Mouse (Mus musculus) spleen, adult 12 weeks (tissue): ENCODE measurements around the gene Timm13.

Source experiments
- DNase-seq: peaks from one replicate; pipeline ENCODE4 v3.0.0; 2022; ENCODE audit warnings: low spot score

The Timm13 gene

GRCm38 (mm10) chr10:80932700-80933420 is 32.1 kb upstream of the Timm13 start:
- no peak for DNase-seq

GRCm38 (mm10) chr10:80932206-80932605 is 31.4 kb upstream of the Timm13 start:
- DNase-seq = no peak

- no peak for DNase-seq
Measured at GRCm38 (mm10) chr10:80931695-80932094, 30.9 kb upstream of the Timm13 start.

GRCm38 (mm10) chr10:80931153-80931671 is 30.4 kb upstream of the Timm13 start:
- DNase-seq = no peak

- DNase-seq = no peak
Measured at GRCm38 (mm10) chr10:80930361-80931152, 29.8 kb upstream of the Timm13 start.

GRCm38 (mm10) chr10:80929299-80930226 is 28.8 kb upstream of the Timm13 start, which contains the start of gene Gadd45b:
TSS of gene Gadd45b (plus strand) at chr10:80930073.
- DNase-seq = peak; percentile 90

GRCm38 (mm10) chr10:80928586-80929298 is 28.0 kb upstream of the Timm13 start:
- peak; percentile 64 for DNase-seq

- DNase-seq = no peak
Measured at GRCm38 (mm10) chr10:80925472-80925871, 24.7 kb upstream of the Timm13 start.

GRCm38 (mm10) chr10:80921923-80922322 is 21.2 kb upstream of the Timm13 start:
- no peak for DNase-seq

- no peak for DNase-seq
Measured at GRCm38 (mm10) chr10:80917779-80918434, 17.1 kb upstream of the Timm13 start, which contains the start of gene Lmnb2. TSS of gene Lmnb2 (minus strand) at chr10:80918245.

GRCm38 (mm10) chr10:80917336-80917778 is 16.6 kb upstream of the Timm13 start:
- no peak for DNase-seq

- DNase-seq = no peak
Measured at GRCm38 (mm10) chr10:80915736-80916135, 15.0 kb upstream of the Timm13 start.

- DNase-seq = no peak
Measured at GRCm38 (mm10) chr10:80915260-80915659, 14.5 kb upstream of the Timm13 start.

GRCm38 (mm10) chr10:80914253-80914656 is 13.5 kb upstream of the Timm13 start:
- no peak for DNase-seq

- no peak for DNase-seq
Measured at GRCm38 (mm10) chr10:80913364-80914011, 12.7 kb upstream of the Timm13 start.

GRCm38 (mm10) chr10:80911891-80912290 is 11.1 kb upstream of the Timm13 start:
- no peak for DNase-seq

GRCm38 (mm10) chr10:80911354-80911753 is 10.6 kb upstream of the Timm13 start:
- no peak for DNase-seq

- DNase-seq = no peak
Measured at GRCm38 (mm10) chr10:80909375-80910162, 8.8 kb upstream of the Timm13 start.

GRCm38 (mm10) chr10:80904709-80905108 is 3.9 kb upstream of the Timm13 start:
- DNase-seq = no peak
